Mouse (Mus musculus) MN1 (cell line): ENCODE measurements around the gene Cdk9.
A peak's percentile ranks its signal among the peaks of the same experiment; 100 is the strongest.

Experiments used
- DNase-seq: peaks from one replicate; pipeline ENCODE4 v3.0.0-alpha.2; 2016; ENCODE audit warnings: low spot score

Cdk9 gene

DNA sequence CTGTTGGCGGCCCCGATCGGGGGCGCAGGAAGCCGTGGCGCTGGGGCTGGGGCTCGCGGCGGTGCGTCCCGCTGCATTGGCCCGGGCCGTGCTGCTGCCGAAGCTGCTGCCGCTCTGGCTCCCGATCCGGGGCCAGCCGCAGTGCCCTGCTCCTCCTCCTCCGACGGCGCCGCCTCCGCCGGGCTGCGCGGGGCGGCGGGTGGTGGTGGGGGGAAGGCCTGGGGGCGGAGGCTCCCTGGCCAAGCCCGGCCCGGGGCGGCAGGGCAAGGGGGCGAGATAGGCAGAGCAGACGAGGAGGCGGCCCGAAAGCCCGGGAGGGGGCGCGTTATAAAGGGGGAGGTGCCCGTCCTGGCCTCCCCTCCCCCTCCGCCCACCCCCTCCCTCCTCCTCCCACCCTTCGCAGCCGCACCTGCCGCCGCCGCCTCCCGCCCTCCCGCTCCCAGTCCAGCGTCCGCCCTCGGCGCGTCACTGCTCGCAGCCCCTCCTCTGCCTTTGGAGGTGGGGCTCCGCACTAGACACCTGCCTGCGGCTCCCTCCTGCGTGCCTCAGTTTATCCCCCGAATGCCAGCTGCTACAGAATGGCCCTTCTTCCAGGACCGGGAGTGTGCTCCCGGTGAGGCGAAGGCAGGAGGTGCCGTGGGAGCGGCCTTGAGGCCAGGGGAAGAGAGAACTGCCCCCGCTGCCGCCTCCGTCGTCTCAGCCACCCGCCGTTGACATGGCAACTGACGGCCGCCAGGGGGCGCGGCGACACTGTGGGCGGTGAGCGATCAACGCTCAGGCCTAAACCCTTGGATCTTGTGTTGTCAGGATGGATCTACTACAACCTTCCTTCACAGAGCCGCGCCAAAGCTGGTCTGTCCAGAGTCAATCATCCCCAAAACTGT lies at the start of gene Cdk9:
Gene Cdk9 (minus strand): TSS at position 143 of the 884 bp plus-strand sequence.
- peak; percentile 92 for DNase-seq

DNA sequence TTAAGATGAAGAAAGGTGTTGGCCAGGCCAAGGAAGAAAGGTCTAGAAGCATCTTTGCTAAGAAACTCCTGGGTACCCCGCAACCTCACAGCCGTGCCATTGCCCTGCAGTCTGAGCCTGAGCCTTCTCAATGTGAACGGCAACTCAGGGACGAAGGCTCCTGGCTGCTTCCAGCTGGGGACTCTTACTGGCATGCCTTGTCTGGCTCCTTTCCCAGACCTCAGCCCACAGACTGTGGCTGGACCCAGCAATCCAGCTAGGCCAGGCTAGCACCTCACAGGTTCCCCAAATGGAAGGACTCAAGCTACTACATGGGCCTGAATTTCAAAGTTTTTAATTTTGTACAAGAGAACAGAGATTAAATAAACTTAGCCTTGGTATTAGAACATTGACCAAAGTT lies 49.0 kb upstream of the Cdk9 start:
- no peak for DNase-seq

DNA sequence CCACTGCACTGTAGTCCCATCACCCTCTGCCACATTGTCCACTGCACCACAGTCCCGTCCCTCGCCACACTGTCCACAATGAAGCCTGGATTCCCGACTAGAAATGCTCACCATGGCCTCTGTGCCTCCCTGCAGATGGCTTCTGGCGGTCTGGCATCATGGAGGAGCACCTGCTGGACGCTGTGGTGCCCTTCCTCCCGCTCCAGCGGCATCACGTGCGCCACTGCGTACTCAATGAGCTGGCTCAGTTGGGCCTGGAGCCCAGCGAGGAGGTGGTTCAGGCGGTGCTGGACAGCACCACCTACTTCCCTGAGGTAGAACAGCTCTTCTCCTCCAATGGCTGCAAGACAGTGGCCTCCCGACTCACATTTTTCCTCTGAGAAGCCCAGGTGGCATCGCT lies 48.5 kb upstream of the Cdk9 start:
- no peak for DNase-seq

DNA sequence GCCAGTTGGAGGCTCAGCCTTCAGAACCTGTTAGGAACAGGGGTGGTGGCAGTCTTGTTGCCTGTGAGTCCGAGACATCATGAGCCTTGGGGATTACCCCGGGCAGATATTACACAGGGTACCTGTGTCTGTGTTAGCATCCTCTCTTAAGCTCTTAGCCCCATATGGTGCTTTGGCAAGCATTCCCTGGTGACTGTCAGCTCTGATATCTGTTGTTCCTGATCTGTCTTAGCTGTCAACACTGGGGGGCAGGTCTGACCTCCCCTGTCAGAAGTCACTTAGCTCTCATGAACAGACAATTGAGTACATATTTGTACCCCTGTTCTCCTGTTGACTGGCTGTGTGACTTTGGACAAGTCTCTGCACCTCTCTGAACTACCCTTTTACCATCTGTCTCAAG lies 46.1 kb upstream of the Cdk9 start:
- no peak for DNase-seq

DNA sequence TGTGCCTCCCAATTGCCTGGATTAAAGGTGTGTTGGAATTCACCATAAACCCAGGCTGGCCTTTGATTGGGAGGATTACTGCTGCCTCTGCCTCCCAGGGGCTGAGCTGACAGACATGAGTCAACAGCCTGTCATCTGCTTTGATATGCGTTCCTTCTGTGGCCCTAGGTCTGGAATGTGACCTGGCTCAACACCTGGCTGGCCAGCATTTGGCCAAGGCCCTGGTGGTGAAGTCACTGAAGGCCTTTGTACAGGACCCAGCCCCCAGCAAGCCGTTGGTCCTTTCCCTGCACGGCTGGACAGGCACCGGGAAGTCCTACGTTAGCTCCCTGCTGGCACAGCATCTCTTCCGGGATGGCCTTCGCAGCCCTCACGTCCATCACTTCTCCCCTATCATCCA lies 45.6 kb upstream of the Cdk9 start:
- DNase-seq = no peak

DNA sequence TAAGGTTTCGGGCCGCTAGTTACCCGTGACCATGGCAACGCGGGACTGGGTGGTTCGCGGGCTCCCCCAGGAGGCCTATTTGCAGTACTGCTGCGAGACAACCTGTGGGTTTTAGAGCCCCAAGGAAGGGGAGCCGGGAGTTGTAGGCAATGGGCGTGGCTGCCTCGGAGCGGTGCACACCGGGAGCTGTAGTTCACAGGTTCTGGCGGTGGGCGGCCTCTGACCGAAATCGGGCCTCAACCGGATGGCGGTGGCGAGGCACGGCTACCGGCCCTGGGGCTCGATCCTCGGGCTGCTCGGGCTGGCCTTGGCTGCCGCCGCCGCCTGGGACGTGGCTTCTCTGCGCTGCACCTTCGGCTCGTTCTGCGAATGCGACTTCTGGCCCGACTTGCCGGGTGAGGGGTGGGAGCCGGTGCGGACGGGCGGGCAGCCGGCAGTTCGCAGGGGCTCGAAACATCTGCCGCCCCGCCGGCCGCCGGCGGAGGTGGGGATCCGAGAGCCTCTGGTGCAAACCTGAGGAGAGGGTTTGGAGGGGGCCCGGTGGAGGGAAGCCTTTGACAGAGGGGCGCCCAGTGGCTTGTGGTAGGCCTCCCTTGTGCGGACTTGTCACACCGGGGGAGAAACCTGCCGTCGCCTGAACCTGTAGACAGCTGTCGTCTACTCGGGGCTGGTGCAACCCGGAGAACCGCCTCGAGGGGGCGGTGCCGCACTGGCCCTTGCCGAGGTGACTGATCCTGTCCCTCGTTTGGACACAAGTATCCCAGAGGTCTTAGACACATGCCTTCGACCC lies 44.4 kb upstream of the Cdk9 start, which contains the start of gene Tor2a:
Gene Tor2a (plus strand): TSS at position 179 of the 790 bp plus-strand sequence.
- DNase-seq = peak; percentile 98

DNA sequence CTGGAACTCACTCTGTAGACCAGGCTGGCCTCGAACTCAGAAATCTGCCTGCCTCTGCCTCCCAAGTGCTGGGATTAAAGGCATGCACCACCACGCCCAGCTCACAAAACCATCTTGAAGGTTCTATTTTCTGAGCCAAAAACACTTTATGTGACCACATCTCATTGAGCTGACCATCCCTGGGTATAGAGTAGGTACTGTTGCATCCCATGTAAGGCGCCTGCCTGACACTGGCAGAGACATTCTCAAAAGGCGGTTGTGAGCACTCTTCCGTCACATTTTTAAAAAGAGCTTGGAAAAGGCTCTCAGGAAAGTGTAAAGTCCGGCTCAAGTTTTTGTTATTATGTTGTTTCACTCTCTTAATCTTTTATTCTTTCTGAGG lies 43.8 kb upstream of the Cdk9 start:
- no peak for DNase-seq

DNA sequence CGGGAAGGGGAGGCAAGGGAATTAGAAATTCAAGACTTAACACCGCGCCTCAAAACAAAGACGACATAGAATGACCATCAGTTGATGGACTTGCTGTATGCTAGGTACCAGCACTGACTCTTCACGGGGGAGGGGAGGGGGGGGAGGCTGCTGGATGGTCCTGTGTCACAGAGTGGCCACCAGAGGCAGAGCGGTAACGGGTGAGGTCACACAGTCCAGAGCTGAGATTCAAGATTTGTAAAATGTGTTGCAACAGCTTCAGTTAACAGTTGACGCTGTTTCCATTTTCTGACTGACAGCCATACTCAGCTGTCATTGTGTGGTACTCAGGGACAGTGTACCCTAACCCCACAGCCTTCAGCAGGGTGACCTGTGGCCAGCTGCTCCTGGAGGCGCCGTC lies 39.3 kb upstream of the Cdk9 start:
- peak; percentile 36 for DNase-seq

DNA sequence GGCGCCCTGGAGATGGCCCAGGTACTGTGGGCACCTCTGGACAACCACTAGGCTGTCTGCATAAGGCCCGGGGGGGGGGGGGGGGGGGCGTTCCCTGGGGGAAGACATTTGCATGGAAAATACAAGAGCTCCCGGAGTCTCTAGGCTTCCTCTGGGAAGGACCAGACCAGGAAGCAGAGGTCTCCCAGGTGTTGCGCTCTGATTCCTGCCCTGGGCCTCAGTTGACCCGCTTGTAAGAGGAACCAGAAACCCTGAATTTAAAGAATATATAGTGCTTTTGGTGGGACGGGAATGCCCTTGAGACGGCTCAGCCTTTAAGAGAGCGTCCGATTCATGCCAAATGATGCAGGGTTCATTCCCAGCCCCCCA lies 38.8 kb upstream of the Cdk9 start:
- no peak for DNase-seq

DNA sequence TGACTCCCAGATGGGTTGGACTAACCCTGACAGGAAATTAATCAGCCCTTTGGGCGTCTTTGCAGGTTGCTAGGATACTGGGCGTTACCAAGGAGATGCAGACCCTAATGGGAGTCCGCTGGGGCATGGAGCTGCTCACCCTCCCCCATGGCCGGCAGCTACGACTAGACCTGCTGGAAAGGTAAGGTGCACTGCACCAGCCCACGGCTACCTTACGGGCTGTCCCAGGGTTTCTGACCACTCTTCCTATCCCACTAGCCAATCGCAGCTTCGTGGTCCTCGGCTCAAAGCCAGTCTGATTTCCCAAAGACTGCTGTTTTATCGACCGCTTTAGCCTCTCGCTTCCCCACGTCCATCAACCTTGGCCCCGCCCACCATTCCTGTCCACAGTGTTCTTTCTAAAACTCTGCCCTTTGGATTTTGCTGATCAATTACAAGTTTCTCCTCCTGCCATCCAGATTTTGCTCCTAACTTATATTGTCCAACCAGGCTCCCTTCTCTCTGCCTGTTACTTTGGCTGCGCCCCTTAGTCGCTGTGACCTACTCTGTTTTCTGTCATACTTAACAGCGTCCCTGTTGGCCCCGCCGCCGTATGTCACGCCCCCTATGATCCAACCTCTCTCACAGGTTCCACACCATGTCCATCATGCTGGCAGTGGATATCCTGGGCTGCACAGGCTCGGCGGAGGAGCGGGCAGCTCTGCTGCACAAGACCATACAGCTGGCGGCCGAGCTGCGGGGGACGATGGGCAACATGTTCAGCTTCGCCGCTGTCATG lies 38.2 kb upstream of the Cdk9 start:
- DNase-seq = peak; percentile 70

DNA sequence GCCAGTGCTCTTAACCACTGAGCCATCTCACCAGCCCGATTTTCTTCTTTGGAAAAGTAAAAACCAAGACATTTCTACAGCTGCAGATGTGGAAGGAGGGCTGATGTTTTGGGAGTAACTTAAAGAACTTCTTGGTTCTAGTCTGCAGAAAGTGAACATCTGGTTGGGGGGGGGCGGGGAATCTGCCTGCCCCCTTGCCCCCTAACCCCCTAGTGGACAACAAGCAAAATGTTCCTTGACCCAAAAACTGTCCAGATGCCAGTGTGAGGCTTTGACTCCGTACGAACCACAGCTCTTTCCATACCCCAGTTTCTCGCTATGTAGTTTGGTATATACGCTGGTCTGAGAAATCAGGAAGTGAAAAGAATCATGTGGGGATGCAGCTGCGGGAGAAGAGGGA lies 37.3 kb upstream of the Cdk9 start:
- no peak for DNase-seq

DNA sequence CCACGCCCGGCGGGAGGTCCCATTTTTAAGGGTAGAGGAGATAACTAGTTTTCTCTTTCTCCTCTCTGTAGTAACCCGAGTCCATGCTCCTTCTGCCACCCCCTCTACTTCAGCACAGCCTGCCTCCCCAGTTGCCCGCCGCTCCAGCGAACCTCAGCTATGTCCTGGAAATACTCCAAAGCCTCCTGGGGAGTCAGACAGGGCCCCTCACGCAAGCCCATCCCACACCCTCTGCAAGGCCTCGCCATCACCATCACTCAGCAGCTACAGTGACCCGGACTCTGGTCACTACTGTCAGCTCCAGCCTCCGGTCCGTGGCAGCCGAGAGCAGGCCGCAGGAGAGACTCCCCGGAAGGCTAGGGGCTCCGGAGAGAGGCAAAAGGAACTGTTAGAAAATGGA lies 36.2 kb upstream of the Cdk9 start:
- DNase-seq = no peak

DNA sequence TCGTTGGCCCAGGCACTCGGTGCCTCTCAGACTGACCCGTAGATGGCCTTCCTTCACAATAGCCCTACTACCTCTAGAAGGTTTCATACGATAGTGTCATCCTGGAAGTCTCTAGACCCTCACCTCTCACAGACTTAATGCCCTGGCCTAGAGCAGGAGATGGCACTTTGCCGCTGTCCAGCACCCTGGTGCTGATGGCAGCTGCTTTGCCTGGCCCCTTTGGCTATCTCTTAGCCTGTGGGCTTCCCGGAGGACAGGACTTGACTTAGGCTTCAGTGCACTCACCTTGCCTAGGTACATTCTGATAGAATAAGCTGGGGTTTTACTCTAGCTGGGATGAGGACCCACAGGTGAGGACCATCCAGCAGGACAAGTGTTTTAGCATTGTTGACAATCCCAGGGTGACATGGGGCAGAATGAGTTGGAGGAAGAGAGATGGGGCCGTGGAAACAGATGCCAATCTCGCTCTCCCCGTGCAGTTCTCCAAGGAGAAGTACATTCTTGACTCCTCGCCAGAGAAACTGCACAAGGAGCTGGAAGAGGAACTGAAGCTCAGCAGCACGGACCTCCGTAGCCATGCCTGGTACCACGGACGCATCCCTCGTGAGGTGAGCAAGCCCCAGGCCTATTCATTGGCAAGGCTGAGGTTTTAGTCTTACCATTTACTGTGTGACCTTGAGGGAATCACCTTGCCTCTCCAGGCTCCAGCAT lies 31.6 kb upstream of the Cdk9 start:
- DNase-seq = no peak

DNA sequence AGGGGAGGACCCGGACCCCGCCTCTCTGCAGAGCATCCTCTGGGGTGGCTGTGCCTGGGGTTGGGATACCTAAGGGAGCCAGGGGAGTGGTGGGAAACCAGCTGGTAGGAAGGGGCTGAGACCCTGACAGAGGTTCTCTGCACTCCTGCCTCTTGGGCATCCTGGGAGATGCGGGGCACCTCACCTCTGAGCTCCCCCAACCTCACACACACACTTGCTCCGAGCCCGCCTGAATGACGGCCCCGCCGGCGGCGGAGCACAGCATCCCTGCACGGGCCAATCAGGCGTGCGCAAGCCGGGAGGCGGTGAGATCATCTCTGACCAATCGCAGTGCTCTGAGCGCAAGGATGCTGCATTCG lies 29.3 kb upstream of the Cdk9 start:
- DNase-seq = peak; percentile 80

DNA sequence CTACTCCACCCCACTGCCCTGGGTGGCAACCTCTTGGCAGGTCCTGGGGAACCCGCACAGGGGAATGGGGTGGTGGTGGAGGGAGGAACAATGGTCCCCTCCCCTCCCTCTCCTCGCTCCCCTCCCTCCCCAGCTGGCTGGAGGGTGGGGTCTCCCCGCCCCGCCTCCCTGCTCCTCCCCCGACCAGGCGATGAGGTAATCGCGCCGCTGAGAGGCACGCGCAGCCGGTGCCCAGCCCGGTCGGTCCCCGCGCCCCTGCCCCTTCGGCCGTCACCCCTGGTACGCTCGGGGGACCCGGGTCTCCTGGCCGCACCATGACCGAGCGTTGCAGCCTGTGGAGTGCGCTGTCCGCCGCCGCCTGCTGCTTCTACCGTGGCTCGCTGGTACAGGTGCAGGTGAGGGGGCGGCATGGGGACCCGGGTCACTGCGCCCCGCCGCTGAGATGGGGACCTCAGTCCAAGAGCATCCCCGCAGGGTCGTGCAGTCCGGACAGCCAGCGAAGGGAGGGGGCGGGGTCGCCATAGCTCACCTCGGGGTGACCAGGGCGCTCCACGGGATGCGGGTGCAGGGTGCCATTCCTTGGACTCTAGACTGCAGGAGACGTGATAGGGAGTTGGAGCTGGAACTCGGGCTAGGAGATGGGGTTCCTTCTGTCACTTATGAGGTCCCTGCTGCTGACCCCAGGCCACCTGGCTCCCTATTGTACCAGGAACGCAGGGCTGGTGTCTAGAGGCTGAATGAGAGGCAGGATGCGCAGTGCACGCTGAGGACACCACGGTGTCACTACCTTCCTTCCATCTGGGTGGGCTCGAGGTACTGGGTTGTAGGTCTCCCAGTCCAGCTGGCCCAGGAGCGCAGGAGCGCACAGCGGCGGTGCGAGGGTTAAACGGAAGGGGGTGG lies 28.6 kb upstream of the Cdk9 start:
- DNase-seq = peak; percentile 70

DNA sequence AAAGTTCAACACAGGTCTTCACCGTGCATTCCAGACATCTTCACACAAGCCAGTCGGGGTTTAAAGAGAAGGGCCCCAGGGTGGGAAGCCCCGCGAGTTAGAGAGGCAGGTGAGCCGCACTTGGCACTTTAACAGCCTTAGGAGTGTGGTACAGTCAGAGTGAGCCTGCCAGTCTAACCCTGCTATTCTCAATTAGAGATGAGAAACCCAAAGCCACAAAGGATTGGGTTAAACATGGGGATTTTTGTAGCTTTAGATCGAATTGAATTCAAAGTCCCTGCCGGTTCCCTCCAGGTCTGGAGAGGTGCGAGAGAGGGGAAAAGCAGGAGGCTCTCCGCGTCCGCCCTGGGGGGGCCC lies 28.0 kb upstream of the Cdk9 start, which contains the start of gene 6330409D20Rik:
Gene 6330409D20Rik (minus strand): TSS at position 101 of the 357 bp plus-strand sequence.
- DNase-seq = no peak

DNA sequence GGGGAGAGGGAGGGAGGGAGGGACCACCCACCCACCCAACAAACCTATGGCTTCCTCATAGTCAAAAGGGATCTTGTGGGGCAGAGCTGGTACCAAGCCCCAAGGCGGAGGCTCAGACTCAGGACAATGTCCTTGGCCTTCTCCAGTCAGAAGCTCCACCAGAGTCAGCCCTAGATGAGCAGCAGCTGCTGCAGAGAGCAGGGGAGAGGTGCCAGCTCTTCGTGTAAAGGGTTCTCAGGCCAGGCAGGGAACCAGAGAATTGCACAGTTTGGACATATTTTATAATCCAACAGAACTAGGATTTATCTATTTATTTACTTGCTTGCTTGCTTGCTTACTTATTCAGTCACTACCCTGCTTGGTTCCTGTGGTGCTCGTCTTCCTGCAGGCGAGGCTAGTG lies 26.4 kb upstream of the Cdk9 start:
- no peak for DNase-seq

DNA sequence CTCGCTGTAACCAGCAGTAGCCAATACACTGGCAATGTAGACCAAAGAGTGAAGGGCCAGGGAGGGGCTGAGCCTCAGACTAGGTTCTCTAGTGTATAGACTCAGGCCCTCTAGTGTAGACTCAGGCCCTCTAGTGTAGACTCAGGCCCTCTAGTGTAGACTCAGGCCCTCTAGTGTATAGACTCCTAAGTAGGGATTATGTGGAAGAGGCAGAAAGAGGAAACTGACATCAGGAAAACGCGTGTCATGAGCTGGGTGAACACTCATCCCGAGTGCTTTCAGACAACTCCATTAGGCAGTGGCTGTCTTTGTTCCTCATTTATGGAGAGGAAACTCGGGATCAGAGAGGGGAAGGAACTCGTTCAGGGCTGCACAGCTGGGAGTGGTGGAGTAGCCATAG lies 24.1 kb upstream of the Cdk9 start:
- no peak for DNase-seq

DNA sequence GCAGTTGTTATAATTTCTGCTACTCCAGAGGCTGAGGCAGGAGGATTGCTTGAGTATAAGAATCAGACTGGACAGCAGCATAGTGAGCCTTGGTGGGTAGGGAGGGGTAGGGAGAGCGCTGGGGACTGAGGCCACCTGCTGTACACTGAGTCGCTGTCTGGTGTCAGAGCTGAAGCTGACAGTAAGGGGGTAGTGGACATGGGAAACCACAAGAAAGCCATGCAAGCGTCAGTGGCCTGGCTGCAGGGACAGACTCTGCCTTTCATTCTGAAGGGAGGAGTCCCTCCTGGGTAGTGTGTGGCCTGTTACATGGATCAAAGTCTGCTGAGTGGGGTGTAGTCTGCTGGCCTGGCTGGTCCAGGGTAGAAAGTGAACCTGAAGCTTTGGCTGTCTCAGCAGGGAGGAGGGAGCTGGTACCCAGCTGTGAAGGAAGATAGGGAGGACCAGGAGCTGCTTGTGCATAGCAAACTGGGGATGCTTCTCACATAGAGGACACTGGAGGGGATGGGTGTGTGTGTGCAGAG lies 23.5 kb upstream of the Cdk9 start:
- no peak for DNase-seq

DNA sequence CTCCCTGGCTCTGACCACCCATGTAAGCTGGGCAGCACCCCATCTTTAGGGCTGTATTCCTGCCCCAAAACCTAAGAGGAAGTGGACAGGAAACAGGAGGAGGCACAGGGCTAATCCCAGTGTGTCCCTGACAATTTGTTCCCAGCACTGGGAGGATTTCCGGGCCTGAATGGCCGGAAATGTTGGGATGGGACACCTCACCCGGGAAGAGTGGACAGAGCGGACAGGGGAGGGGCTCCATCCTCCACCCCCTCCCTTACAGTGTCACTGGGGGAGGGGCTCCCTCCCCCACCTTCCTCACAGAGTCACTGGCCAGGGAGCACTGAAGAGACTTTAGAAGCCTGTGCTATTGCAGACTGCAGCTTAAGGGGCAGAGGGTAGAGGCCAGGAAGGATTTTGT lies 22.1 kb upstream of the Cdk9 start:
- DNase-seq = no peak

DNA sequence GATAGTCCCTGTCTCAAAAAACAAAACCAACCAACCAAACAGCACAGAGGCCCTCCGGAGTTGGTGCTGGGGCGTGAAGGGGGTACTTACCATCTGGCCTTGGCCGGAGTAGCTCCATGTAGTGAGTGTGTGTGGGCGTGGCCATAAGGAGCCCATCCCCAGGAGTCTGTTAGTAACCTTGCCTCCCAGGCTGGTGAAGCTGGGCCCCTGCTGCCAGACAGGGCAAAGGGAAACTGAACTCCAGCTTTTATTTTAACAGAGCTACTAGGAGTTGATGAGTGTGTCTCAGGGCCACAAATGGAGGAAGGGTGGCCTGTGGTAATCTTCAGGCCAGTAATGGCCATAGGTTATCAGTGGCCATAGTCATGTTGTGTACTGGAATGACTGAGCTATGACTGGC lies 21.6 kb upstream of the Cdk9 start:
- no peak for DNase-seq
